Mouse (Mus musculus): ENCODE measurements around the gene Msh4. TPM values are rescaled to one million over a fixed set of nuclear protein-coding genes. Genes with fewer than 3 reads are reported as not detected.
A peak's percentile ranks its signal among the peaks of the same experiment; 100 is the strongest.

Gene Msh4
- total and polyA plus RNA-seq, 3 experiments = 0.14 to 0.42 (median 0.16) TPM

DNA sequence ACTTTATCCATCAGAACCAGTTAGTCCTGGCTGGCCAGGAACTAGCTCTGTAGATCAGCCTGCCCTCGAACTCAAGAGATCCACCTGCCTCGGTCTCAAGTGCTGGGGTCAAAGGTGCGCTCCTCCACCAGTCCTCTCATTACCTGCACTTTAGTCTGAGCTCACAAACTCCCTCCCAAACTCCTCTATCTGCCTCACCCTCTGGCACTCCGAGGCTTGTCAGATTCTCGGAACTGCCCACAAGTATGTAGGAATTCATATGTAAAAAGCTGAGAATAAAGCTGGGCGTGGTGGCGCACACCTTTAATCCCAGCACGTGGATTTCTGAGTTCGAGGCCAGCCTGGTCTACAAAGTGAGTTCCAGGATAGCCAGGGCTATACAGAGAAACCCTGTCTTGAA is 34.5 kb upstream of the Msh4 start:
- in situ Hi-C loops (cut with MboI; ENCODE audit: low pct_ligation_motif_present, low pct_unique_long_range_greater_than_20kb, low sequenced_read_pairs) = no loop called here
- Histone ChIP-seq H3K27me3 (replicated peaks) (no peaks in the 10 kb centered on the region), H3K4me1 (ENCODE audit: control insufficient read depth in 1 of 2, insufficient read depth in 2 of 2) (peaks cover 2 to 38% of the 10 kb centered on the region in 2 experiments; a peak in 2 of 4 replicates), H3K79me2 (replicated peaks; ENCODE audit: control insufficient read depth, extremely low read depth, insufficient read depth, poor library complexity, severe bottlenecking) (peaks cover 13% of the 10 kb centered on the region), H3K27ac (ENCODE audit: insufficient read depth, low read depth) (no peak overlapping the region), H3K36me3 (replicated peaks in 1 of 2; ENCODE audit: control insufficient read depth in 1 of 2, insufficient read depth in 1 of 2, low read length in 1 of 2) (peaks cover 38 to 64% of the 10 kb centered on the region in 2 experiments), H3K4me3 (replicated peaks in 1 of 3; ENCODE audit: low read depth in 2 of 3, low read length in 2 of 3, poor library complexity in 1 of 3) (no peak overlapping the region), H3K4me2 (ENCODE audit: insufficient read depth, low read depth, poor library complexity, severe bottlenecking) (no peak overlapping the region), H3K9me3 (replicated peaks; ENCODE audit: low read length) (no peaks in the 10 kb centered on the region), H3K9ac (ENCODE audit: insufficient read depth, low read depth) (no peak overlapping the region)
- 0 out of 2 replicates have a peak, but pooled peaks have one; percentile 1 for TF ChIP-seq ZMIZ1 (IDR thresholded peaks at IDR 0.05; ENCODE audit: low read depth, low read length)
- no peak for TF ChIP-seq CHD1 (IDR thresholded peaks at IDR 0.05; ENCODE audit: low read depth, low read length)
- no peak for DNase-seq (ENCODE audit: extremely low read depth)
- dilution Hi-C loops (cut with MboI; ENCODE audit: extremely low pct_ligation_motif_present, extremely low pct_unique_long_range_greater_than_20kb, low sequenced_read_pairs) = no loop called here

DNA sequence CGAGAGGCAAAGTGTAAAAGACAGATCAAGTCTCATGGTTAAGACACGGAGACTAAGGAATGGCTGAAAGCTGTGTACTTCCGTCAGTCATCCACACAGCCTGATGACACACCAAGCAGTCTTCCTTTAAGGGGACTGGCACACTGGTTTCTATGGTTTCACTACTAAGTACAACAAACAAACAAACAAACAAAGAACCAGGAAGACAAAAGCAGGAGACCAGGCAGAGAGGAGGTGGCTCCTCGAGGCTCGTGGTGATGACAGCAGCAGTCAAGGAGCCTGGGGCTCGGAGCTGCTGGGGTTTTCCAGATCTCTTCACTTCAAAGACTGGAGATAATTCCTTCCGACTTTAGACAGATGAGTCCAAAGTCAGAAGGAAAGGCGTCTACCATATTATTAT is 34.1 kb upstream of the Msh4 start:
- Histone ChIP-seq H3K79me2 (replicated peaks; ENCODE audit: control insufficient read depth, extremely low read depth, insufficient read depth, poor library complexity, severe bottlenecking) (peaks cover 13% of the 10 kb centered on the region), H3K9ac (ENCODE audit: insufficient read depth, low read depth) (no peak overlapping the region), H3K36me3 (replicated peaks in 1 of 2; ENCODE audit: control insufficient read depth in 1 of 2, insufficient read depth in 1 of 2, low read length in 1 of 2) (peaks cover 42 to 69% of the 10 kb centered on the region in 2 experiments), H3K4me2 (ENCODE audit: insufficient read depth, low read depth, poor library complexity, severe bottlenecking) (no peak overlapping the region), H3K4me1 (ENCODE audit: control insufficient read depth in 1 of 2, insufficient read depth in 2 of 2) (peaks cover 2 to 33% of the 10 kb centered on the region in 2 experiments; a peak in 2 of 4 replicates), H3K27ac (ENCODE audit: insufficient read depth, low read depth) (no peak overlapping the region), H3K4me3 (replicated peaks in 1 of 3; ENCODE audit: low read depth in 2 of 3, low read length in 2 of 3, poor library complexity in 1 of 3) (no peak overlapping the region), H3K27me3 (replicated peaks) (no peaks in the 10 kb centered on the region), H3K9me3 (replicated peaks; ENCODE audit: low read length) (no peaks in the 10 kb centered on the region)
- in situ Hi-C loops (cut with MboI; ENCODE audit: low pct_ligation_motif_present, low pct_unique_long_range_greater_than_20kb, low sequenced_read_pairs) = no loop called here
- DNase-seq (ENCODE audit: extremely low read depth) = no peak
- TF ChIP-seq NELFE (IDR thresholded peaks at IDR 0.05; ENCODE audit: low read depth, low read length) (no peak), IRF4 (IDR thresholded peaks at IDR 0.05; ENCODE audit: low read depth, low read length) (no peak), MEF2A (IDR thresholded peaks at IDR 0.05; ENCODE audit: borderline replicate concordance, low read depth, low read length) (no peak), GABPA (IDR thresholded peaks at IDR 0.05; ENCODE audit: insufficient replicate concordance, low read depth, low read length) (no peak), POLR2A (IDR thresholded peaks at IDR 0.05; ENCODE audit: low read depth, low read length) (no peak), MYC (IDR thresholded peaks at IDR 0.05; ENCODE audit: low read depth, low read length) (no peak), ELF1 (IDR thresholded peaks at IDR 0.05; ENCODE audit: low read depth, low read length) (no peak)
- dilution Hi-C loops (cut with MboI; ENCODE audit: extremely low pct_ligation_motif_present, extremely low pct_unique_long_range_greater_than_20kb, low sequenced_read_pairs) = no loop called here

DNA sequence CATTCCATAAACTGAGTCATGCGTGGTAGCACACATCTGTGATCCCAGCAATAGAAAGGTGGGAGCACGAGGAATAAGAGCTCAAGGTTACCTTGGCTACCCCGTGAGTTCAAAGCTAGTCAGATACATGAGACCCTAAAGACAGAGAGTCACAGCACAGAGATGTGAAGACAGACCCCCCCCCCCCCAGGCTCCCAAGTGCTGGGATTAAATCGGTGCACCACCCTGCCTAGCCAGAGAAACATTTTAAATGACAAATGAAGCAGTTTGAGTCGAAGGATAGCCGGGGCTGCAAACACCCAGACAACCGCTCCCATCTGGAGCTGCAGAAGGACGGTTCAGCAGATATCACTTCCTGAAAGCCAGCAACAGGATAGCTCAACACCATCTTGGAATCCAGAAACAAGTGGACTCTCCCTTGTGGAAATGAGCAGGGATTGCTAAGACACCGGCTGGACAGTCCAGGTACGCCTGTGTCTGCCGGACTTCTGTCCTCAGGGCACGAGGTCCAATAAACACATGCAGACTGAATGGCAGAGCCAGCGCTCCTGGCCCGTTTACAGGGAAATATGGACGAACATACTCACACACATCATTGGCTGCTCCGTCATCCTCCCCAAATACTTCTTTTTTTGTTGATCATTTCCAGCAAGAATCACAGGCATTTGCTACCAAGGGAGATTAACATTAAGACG is 31.3 kb upstream of the Msh4 start:
- Histone ChIP-seq H3K27ac (ENCODE audit: insufficient read depth, low read depth) (no peak overlapping the region), H3K4me2 (ENCODE audit: insufficient read depth, low read depth, poor library complexity, severe bottlenecking) (no peak overlapping the region), H3K27me3 (replicated peaks) (no peaks in the 10 kb centered on the region), H3K79me2 (replicated peaks; ENCODE audit: control insufficient read depth, extremely low read depth, insufficient read depth, poor library complexity, severe bottlenecking) (peaks cover 3% of the 10 kb centered on the region; the same call in 1 of the 2 replicates), H3K9me3 (replicated peaks; ENCODE audit: low read length) (no peaks in the 10 kb centered on the region), H3K36me3 (replicated peaks in 1 of 2; ENCODE audit: control insufficient read depth in 1 of 2, insufficient read depth in 1 of 2, low read length in 1 of 2) (peaks cover 63 to 96% of the 10 kb centered on the region in 2 experiments), H3K4me1 (ENCODE audit: control insufficient read depth in 1 of 2, insufficient read depth in 2 of 2) (peaks cover 0 to 23% of the 10 kb centered on the region in 2 experiments; a peak in 2 of 4 replicates), H3K9ac (ENCODE audit: insufficient read depth, low read depth) (no peak overlapping the region), H3K4me3 (replicated peaks in 1 of 3; ENCODE audit: low read depth in 2 of 3, low read length in 2 of 3, poor library complexity in 1 of 3) (no peak overlapping the region)
- TF ChIP-seq IRF4 (IDR thresholded peaks at IDR 0.05; ENCODE audit: low read depth, low read length) (no peak), ZC3H11A (IDR thresholded peaks at IDR 0.05; ENCODE audit: low read depth, low read length) (no peak), CHD2 (IDR thresholded peaks at IDR 0.05; ENCODE audit: low read length) (no peak), POLR2A (IDR thresholded peaks at IDR 0.05; ENCODE audit: low read depth, low read length) (no peak), EP300 (IDR thresholded peaks at IDR 0.05; ENCODE audit: low read length) (no peak), RCOR1 (conservative IDR thresholded peaks at IDR 0.05; ENCODE audit: low read depth, low read length) (no peak), MEF2A (IDR thresholded peaks at IDR 0.05; ENCODE audit: borderline replicate concordance, low read depth, low read length) (no peak)
- DNase-seq (ENCODE audit: extremely low read depth) = no peak
- dilution Hi-C loops (cut with MboI; ENCODE audit: extremely low pct_ligation_motif_present, extremely low pct_unique_long_range_greater_than_20kb, low sequenced_read_pairs) (no loop called here), in situ Hi-C loops (cut with MboI; ENCODE audit: low pct_ligation_motif_present, low pct_unique_long_range_greater_than_20kb, low sequenced_read_pairs) (no loop called here)
